Mouse (Mus musculus): Measurements from ENCODE around the gene Lin52. TPM values are rescaled to one million over a fixed set of nuclear protein-coding genes. Genes with fewer than 3 reads are reported as not detected.

The Lin52 gene
- polyA plus RNA-seq, 1 experiment: 3.6 TPM

DNA sequence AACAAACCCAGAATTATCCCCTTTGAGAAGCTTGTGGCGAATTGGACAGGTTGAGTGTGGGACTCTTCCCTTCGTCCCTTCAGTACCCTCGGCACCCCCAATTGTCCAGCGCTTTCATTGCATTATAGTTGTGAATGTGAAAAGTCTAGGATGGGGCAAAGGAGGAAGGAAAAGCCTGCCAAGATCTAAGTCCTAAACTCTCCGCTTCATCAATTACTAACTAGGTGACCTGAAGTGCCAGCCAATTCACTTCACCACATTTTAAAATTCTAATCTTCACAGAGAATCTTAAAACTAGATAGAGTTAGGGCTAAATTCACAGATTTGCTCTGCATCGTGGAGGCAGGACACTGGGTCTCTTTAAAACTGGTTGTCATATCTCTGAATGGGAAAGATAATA, 3.0 kb upstream of the Lin52 start:
- TF ChIP-seq MAX (IDR thresholded peaks at IDR 0.05; ENCODE audit: low read depth) (no peak), POLR2A (IDR thresholded peaks at IDR 0.05; ENCODE audit: insufficient read length, low read depth) (no peak), TCF12 (IDR thresholded peaks at IDR 0.05; ENCODE audit: insufficient read depth, poor library complexity, severe bottlenecking) (no peak), MYOG (IDR thresholded peaks at IDR 0.05; ENCODE audit: control insufficient read depth in 1 of 3, insufficient read depth in 1 of 3, insufficient read length in 2 of 3, low read depth in 2 of 3) (no peak), SRF (IDR thresholded peaks at IDR 0.05; ENCODE audit: control insufficient read depth, insufficient read length, low read depth) (no peak), REST (IDR thresholded peaks at IDR 0.05; ENCODE audit: insufficient read depth, insufficient read length) (no peak)
- H3ac ChIP-seq (ENCODE audit: control insufficient read depth, insufficient read length): no peak overlapping the region
- no peak overlapping the region for H3K4me2 ChIP-seq (ENCODE audit: low read depth)
- peaks cover 8% of the 10 kb centered on the region for H3K79me2 ChIP-seq (ENCODE audit: control insufficient read depth, insufficient read depth)
- peaks cover 15% of the 10 kb centered on the region for H3K27me3 ChIP-seq (ENCODE audit: control insufficient read depth, insufficient read depth, insufficient read length)
- no peak overlapping the region for H3K4me3 ChIP-seq
- H3K36me3 ChIP-seq (ENCODE audit: control insufficient read depth, insufficient read depth): no peaks in the 10 kb centered on the region

- H3K79me2 ChIP-seq (ENCODE audit: control insufficient read depth, insufficient read depth): peaks cover 14% of the 10 kb centered on the region
- TF ChIP-seq POLR2AphosphoS2 (IDR thresholded peaks at IDR 0.05; ENCODE audit: insufficient read length, low read depth): no peak
- no peak for TF ChIP-seq CEBPB (IDR thresholded peaks at IDR 0.05; ENCODE audit: insufficient read depth, poor library complexity, severe bottlenecking)
- no peak for TF ChIP-seq E2F4 (IDR thresholded peaks at IDR 0.05; ENCODE audit: insufficient read depth)
- no peak for TF ChIP-seq MAX (IDR thresholded peaks at IDR 0.05; ENCODE audit: low read depth)
- no peak for TF ChIP-seq TCF3 (IDR thresholded peaks at IDR 0.05; ENCODE audit: insufficient read length, low read depth)
- TF ChIP-seq MYOG (IDR thresholded peaks at IDR 0.05; ENCODE audit: control insufficient read depth in 1 of 3, insufficient read depth in 1 of 3, insufficient read length in 2 of 3, low read depth in 2 of 3): no peak
- no peak for TF ChIP-seq POLR2A (IDR thresholded peaks at IDR 0.05; ENCODE audit: insufficient read length, low read depth)
- no peak for TF ChIP-seq MYOD1 (IDR thresholded peaks at IDR 0.05; ENCODE audit: control insufficient read depth in 1 of 3, insufficient read length in 2 of 3, low read depth in 2 of 3)
- TF ChIP-seq TCF12 (IDR thresholded peaks at IDR 0.05; ENCODE audit: insufficient read depth, poor library complexity, severe bottlenecking): no peak
- TF ChIP-seq SRF (IDR thresholded peaks at IDR 0.05; ENCODE audit: control insufficient read depth, insufficient read length, low read depth): no peak
- TF ChIP-seq USF1 (IDR thresholded peaks at IDR 0.05; ENCODE audit: low read depth): no peak
- H3K36me3 ChIP-seq (ENCODE audit: control insufficient read depth, insufficient read depth): no peaks in the 10 kb centered on the region
- peak overlapping the region; percentile 80 for H3K4me3 ChIP-seq
- peaks cover 15% of the 10 kb centered on the region for H3K27me3 ChIP-seq (ENCODE audit: control insufficient read depth, insufficient read depth, insufficient read length)
- peak overlapping the region; percentile 61 for H3ac ChIP-seq (ENCODE audit: control insufficient read depth, insufficient read length)
- peak overlapping the region; percentile 92 for H3K4me2 ChIP-seq (ENCODE audit: low read depth)
Observed at GRCm38 (mm10) chr12:84449887-84450286, 1.3 kb upstream of the Lin52 start.

DNA sequence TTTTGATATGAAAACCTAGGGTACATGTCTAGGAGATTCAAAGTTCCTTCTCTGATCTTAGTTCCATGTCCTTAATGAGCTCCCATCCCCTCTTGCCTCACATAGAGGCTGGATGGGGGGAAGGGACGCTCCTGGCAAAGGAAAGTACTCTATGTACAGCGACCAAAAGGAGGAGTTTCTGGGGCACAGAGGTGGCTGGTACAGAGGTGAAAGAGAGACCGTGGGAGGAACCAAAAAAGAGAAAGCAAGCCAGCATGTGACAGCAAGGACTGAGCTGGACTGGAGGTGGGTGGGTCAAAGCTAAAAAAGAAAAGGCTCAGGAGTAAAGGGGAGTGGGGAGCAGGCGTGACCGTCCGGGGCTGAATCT, 888 bp upstream of the Lin52 start:
- Histone ChIP-seq H3ac (ENCODE audit: control insufficient read depth, insufficient read length) (peak overlapping the region; percentile 61), H3K4me2 (ENCODE audit: low read depth) (peak overlapping the region; percentile 92)

DNA sequence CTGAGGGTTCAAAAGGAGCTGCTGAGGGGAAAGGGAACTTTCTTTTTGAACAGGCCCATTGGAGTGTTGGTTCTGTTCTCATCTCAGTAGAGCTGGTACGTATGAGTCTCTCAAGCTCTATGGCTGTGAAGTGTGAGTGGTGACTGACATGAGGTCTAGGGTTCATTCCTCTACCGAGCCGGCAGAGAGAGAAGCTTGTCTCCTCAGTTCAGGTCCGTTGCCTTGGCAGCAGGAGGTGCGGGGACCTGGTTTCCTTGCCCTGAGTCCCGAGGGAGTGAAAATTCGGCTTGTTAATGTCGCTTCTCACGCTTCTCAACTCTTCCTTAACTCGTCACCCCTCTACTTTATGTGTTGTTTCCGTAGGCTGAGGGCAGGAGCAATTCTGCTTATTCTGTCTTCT, 579 bp downstream of the Lin52 start:
- H3K36me3 ChIP-seq (ENCODE audit: control insufficient read depth, insufficient read depth): no peaks in the 10 kb centered on the region
- peak overlapping the region; percentile 31 for H3ac ChIP-seq (ENCODE audit: control insufficient read depth, insufficient read length)
- H3K27me3 ChIP-seq (ENCODE audit: control insufficient read depth, insufficient read depth, insufficient read length): no peaks in the 10 kb centered on the region
- peaks cover 14% of the 10 kb centered on the region for H3K79me2 ChIP-seq (ENCODE audit: control insufficient read depth, insufficient read depth)
- no peak for TF ChIP-seq CEBPB (IDR thresholded peaks at IDR 0.05; ENCODE audit: insufficient read depth, poor library complexity, severe bottlenecking)
- TF ChIP-seq POLR2A (IDR thresholded peaks at IDR 0.05; ENCODE audit: insufficient read length, low read depth): no peak
- TF ChIP-seq MAX (IDR thresholded peaks at IDR 0.05; ENCODE audit: low read depth): no peak
- peak overlapping the region; percentile 80 for H3K4me3 ChIP-seq
- peak overlapping the region; percentile 87 for H3K4me2 ChIP-seq (ENCODE audit: low read depth)

More for the DNA sequence above, 888 bp upstream of the Lin52 start:
- Histone ChIP-seq H3K36me3 (ENCODE audit: control insufficient read depth, insufficient read depth) (no peaks in the 10 kb centered on the region), H3K79me2 (ENCODE audit: control insufficient read depth, insufficient read depth) (peaks cover 14% of the 10 kb centered on the region), H3K27me3 (ENCODE audit: control insufficient read depth, insufficient read depth, insufficient read length) (peaks cover 12% of the 10 kb centered on the region), H3K4me3 (peak overlapping the region; percentile 80)
- TF ChIP-seq POLR2A (IDR thresholded peaks at IDR 0.05; ENCODE audit: insufficient read length, low read depth) (no peak), MYOD1 (IDR thresholded peaks at IDR 0.05; ENCODE audit: control insufficient read depth in 1 of 3, insufficient read length in 2 of 3, low read depth in 2 of 3) (no peak), POLR2AphosphoS2 (IDR thresholded peaks at IDR 0.05; ENCODE audit: insufficient read length, low read depth) (no peak), USF1 (IDR thresholded peaks at IDR 0.05; ENCODE audit: low read depth) (no peak), E2F4 (IDR thresholded peaks at IDR 0.05; ENCODE audit: insufficient read depth) (no peak), CEBPB (IDR thresholded peaks at IDR 0.05; ENCODE audit: insufficient read depth, poor library complexity, severe bottlenecking) (no peak), REST (IDR thresholded peaks at IDR 0.05; ENCODE audit: insufficient read depth, insufficient read length) (no peak), TCF12 (IDR thresholded peaks at IDR 0.05; ENCODE audit: insufficient read depth, poor library complexity, severe bottlenecking) (no peak), TCF3 (IDR thresholded peaks at IDR 0.05; ENCODE audit: insufficient read length, low read depth) (no peak)

DNA sequence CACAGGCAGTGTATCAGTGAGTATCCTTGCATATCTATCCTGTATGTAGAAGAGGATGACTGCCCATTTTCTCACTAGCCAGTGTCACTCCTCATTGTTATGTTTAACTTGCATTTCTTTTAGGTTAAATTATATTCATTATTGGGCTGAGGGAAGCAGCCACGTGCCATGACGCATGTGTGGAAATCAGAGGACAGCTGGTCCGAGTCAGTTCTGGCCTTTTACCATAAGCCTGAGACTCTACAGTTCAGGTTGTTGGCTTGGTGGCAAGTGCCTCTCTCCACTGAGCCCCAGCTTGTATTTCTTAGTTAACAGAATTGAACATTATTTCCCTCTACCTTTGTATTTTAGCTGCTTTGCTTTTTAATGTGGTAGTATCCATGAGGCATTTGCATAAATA, 5.7 kb downstream of the Lin52 start:
- peaks cover 14% of the 10 kb centered on the region for H3K79me2 ChIP-seq (ENCODE audit: control insufficient read depth, insufficient read depth)
- peaks cover 22% of the 10 kb centered on the region for H3K36me3 ChIP-seq (ENCODE audit: control insufficient read depth, insufficient read depth)
- no peak overlapping the region for H3K4me3 ChIP-seq
- no peak for TF ChIP-seq TCF3 (IDR thresholded peaks at IDR 0.05; ENCODE audit: insufficient read length, low read depth)
- TF ChIP-seq USF1 (IDR thresholded peaks at IDR 0.05; ENCODE audit: low read depth): no peak
- H3ac ChIP-seq (ENCODE audit: control insufficient read depth, insufficient read length): no peak overlapping the region
- no peaks in the 10 kb centered on the region for H3K27me3 ChIP-seq (ENCODE audit: control insufficient read depth, insufficient read depth, insufficient read length)
- no peak overlapping the region for H3K4me2 ChIP-seq (ENCODE audit: low read depth)

Measured in myocyte (in vitro differentiated cells).